Mouse (Mus musculus) gastrocnemius, postnatal 4 days (tissue): ENCODE results near the gene Kcnab3. TPM values are rescaled to one million over a fixed set of nuclear protein-coding genes. Genes with fewer than 3 reads are reported as not detected.

Experiments
- DNase-seq, 2 experiments: peaks; one replicate each; pipeline ENCODE4 v3.0.0; 2021 to 2022; ENCODE audit warnings: low spot score in 2 of 2, mixed read lengths in 2 of 2
- total RNA-seq, 2 experiments: library from RNA; stranded (reverse); gene quantifications; 2 replicates each; pipeline ENCODE4 v1.2.3; 2021

Kcnab3 gene
- total RNA-seq, 2 experiments from 2014 or later: 0.49 to 0.56 TPM

GRCm38 (mm10) chr11:69331152-69331551, 5.1 kb downstream of the Kcnab3 start:
- DNase-seq: no peak

DNA sequence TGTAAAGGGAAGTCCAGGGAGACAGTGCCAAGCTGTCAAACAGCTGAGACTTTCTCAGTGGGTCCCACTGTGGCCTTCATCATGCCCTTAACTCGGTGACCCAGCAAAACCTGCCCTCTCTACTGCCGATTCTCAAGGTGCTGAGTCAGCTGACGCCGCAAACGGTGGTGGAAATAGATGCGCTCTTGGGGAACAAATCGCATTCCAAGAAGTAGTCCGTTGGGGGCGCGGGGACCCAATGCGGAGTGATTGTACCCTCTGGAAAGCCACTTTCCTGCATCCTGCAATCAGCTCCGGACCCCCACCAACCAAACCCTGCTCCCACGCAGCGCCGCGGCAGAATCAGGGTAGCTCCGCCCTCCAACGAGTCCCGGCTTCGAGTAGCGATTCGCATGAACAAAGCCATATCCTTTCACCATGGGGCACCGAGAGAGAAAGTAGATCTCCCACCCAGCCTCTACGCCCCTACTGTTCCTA, 5.9 kb downstream of the Kcnab3 start:
- peak in 1 of 2 experiments; percentile 75 for DNase-seq

DNA sequence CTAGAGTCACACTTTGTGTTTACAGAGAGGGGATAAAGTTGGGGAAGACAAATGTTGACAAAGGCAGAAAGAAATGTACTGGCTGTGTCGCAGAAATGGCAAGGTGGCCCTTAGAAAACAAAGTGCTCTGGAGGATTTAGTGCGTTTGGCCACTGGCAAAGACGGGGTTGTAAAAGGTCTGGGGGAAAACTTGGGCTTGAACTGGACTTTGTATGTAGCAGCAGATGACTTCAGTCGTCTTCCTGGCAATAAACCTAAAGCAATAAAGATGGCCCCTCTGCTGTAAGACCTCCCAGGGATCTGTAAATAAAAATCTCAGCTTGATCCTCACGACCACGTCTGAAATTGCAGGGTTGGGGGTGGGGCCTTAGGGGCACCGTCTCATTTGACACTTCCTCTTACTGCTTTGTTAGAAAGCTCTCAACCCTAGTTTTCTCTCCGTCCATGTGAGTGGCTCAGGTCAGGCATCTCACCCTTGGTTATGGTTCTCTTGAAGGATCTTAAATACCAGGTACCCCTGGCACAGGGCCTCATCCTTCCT, 6.7 kb downstream of the Kcnab3 start:
- DNase-seq: no peak

DNA sequence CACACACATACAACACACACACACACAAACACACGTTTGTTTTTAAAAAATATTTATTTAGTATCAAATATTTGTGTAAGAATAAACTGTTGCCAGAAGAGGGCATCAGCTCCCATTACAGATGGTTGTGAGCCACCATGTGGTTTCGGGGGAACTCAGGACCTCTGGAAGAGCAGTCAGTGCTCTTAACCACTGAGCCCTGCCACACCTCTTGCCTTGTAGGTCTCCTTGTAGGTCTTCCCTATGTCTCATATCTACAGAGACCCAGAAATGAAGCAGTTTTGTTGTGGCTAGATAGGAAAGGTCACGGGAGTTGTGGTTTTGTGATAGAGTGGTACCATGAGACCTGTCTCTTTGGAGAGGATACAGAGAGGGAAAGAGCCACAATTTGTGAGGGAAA, 7.9 kb downstream of the Kcnab3 start:
- DNase-seq: no peak

DNA sequence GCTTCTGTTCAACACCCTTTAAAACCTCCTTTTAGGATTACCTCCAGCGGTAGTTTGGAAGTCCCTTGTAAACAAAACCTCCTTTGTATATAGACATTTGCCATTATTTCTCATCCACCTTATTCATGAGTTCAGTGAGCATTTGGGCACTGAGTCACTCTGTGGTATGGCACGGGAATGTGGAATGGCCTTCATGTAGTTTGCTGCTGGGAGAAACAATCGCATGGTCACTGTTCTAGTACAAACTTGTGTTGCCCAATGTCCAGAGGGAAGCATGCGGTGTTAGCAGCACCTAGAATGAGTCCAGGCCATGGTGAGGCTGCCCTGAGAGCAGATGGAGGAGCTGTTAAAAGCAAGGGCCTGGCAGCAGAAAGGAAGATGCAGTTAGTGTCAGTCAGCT, 8.7 kb downstream of the Kcnab3 start:
- DNase-seq: no peak

GRCm38 (mm10) chr11:69340161-69341131, 14.4 kb downstream of the Kcnab3 start, which contains the start of gene Rnf227:
Gene Rnf227 (plus strand): TSS chr11:69340461.
- DNase-seq: peak; percentile 42 to 72

DNA sequence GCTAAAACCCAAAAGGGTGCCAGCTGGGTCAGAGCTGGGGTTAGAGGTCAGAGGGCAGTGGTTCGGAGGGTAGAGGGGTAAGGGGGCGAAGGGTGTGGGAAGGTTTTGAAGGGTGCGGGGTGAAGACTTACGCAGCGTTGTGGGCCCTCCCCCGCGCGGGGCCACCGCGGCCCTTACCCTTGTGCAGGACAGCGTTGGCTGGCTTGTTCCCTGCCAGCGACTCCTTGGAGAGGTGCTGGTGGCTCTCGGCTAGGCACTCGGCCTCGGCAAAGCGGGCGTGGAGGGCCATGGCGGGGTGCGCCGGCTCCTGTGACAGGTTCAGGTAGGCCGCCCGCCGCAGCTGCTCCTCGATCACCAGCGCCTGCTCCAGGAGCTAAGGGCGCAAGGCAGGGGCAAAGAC, 20.4 kb downstream of the Kcnab3 start:
- no peak for DNase-seq

DNA sequence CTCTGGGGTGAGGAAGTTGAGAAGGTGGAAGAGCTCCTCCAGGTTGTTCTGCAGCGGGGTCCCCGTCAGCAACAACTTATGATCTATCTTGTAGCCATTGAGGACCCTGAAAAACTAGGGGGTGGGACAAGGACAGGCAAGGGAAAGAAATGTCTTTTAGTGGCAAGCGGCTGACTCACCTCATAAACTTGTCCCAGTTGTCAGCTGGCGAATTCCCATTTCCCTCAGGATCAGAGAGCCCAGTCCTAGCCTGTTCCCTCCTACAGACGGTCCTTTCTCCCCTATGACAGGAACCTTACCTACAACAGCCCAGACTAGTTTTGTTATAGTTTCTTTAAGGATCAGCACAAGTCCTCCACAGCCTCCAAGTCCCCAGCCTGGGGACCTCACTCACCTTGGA, 30.5 kb downstream of the Kcnab3 start:
- DNase-seq: no peak

GRCm38 (mm10) chr11:69357690-69358089, 31.6 kb downstream of the Kcnab3 start:
- DNase-seq: no peak

DNA sequence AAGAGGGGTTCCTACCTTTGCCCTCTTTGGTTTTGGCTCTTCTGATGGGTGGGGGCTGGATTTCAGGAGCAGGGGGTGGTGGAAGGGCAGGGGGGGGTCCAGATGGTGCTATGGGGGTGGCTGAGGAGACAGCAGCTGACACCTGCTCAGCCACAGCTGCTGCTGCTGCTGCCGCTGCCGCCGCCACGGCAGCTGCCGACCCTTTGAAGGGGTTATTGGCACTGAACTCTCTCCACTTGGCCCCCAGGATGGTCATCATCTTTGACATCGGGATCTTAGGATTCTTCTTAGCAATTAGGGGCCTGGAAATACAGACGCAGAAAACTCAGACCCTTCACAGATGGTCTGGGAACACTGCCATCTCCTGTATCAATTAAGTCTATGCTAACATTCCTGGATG, 36.0 kb downstream of the Kcnab3 start:
- no peak for DNase-seq

DNA sequence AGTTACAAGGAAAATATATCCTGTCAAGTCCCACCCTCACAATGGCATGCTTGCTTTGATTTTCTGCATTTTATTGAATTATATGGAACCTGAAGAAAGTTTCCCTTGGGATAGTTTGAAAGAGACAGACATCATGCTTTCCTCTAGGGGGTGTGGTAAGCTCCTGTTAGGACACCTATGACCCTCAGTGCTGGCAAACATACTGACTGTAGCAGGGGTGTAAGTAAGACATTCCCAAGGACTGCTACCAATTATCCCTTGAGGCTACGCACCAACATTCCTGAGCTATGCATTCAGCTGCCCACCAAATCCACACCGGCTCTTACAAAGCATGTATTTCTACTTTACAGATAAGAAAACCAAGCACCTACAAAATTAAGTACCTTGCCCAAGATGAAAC, 36.4 kb downstream of the Kcnab3 start:
- DNase-seq: no peak

DNA sequence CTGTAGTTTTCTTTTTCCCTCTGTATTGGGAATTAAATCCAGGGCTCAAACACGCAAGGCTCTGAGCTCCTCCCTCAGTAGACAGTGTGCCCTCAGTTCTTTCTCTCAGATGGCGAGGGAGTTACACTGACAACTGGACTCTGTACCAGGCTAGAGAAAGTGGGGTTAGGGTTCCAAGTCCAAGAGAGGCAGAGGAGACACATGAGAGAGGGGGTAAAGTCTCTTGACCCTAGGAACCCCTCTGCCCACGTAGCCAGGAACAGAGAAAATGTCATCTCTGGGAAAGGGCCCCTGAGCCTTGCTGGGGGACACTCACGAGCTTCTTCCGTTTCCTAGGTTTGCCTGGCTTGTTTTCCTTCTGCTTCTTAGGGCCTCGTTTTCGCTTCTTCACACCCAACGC, 38.3 kb downstream of the Kcnab3 start:
- DNase-seq: no peak

DNA sequence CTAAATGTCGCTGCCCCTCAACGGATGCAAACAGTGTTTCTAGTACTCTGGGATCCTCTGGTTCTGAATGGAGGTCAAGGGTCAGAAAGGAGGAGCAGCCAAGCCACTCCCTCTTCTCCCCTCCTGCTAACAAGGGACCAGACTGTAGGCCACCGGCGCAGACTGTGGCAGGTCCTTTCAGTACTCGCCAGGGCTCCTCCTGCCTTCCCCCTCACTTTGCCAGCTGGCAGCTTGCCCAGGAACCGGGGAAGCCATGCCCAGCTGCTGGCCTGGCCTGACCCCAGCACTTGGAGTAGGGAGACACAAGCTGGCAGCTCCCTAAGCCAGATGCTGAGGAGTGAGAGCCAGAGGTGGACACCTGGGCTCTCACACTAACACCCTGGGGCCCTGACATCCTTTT, 38.9 kb downstream of the Kcnab3 start:
- peak; percentile 96 to 98 for DNase-seq

GRCm38 (mm10) chr11:69365722-69366121, 39.7 kb downstream of the Kcnab3 start:
- no peak for DNase-seq

- peak; percentile 94 to 97 for DNase-seq
These were observed 40.2 kb downstream of the Kcnab3 start for GRCm38 (mm10) chr11:69366157-69366854.

GRCm38 (mm10) chr11:69366855-69367615, 41.0 kb downstream of the Kcnab3 start:
- DNase-seq: no peak

DNA sequence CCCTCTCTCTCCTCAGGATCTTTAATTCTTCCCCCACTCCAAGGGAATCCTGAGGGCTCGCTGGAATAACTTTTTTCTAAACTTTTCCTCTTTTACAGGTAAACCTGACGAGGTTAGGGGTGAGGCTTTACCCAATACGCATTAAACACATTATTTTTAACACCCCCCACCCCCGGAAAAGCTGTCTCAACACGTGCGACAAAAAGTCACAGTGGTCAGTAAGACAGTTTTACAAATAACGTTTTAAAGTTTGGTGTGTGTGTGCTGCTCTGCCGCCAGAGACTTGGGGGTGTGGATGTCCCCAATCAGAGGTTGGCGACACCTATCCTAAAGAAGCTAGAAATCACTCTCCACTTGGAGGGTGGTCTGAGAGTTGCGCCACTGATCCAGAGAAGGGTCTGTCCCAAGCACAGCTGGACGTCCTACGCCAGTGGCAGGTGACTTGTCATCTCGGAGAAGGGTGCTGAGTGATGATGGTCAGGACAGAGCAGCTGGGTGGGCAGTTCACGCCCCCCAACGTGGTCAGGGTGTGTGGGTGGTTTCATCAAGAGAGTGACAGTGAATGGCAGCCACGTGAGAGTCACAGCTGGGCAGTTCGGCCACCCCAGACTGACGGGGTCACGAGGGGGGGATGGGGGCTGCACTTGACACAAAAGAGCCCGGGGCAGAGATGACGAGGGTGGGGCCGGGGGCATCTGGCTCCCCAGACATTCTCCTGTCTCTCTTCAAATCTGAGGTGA, 41.7 kb downstream of the Kcnab3 start:
- DNase-seq: no peak

DNA sequence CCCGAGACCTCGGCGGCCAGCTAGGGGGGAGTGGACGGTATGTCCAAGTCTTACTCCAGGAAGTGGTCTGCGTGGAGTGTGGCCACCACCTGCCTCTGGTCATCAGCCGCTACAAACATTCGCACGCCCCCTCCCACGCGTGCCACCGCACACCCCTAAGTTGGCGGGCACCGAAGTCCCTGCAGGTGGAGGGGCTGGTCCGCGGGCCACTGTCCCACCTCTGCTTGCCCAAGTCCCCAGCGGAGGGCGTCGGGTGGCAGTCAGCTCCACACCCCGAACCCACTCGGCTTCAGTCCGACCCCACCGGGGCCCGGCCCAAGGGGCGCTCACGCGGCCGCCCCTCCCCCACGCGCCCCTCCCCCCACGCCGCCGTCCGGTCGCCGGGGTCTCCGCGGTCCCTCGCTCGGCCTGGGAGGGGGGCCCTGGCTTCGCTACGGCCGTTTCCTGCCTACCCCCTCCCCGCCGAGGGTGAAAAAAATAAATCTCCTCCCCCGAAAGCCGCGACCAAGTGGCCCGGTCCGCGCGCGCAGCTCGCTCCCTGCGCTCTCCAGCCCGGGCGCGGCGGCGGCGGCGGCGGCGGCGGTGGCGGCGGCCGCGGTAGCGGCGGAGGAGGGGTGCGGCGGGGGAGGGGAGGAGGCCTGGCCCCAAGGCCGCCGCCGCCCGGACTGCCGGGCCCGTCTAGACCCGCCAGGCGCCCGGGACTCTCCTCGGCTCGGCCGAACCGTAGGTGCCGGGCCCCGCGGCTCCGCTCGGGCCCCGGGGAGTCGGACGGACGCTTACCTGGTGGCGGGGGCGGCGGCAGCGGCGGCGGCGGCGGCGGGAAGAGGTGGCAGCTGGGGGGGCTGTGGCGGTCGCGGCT, 42.5 kb downstream of the Kcnab3 start:
- DNase-seq: no peak

DNA sequence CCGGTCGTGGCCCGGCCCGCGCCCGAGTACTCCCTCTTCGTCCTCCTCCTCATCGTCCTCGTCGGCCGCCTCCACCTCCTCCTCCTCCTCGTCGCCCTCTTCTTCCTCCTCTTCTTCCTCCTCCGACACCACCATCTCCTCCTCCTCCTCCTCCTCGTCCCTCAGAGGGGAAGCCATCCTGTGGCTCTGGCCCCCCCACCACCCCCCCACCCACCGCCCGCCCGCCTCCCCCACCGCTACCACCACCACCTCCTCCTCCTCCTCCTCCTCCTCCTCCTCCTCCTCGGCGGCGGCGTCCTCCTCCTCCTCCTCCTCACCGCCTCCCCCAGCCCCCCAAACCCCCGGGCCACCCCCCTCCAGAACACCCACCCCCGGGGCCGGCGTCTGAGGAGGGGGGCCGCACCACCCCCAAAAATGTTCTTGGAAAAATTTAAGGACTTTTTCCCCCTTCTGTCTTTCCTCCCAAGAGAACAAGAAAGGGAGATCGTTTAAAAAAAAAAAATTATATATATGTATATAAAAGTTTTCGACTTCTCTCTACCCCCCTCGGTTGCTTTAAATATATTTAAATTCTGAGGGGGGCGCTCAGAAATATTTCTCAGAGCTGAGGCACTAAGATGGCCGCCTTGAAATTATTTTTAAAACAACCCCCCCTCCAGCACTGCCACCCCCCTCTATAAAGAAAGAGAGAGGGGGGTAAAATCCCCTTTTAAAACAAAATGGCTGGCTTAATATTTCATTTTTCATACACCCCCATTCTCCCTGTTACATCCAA, 43.3 kb downstream of the Kcnab3 start, which contains the start of gene Chd3:
TSS of gene Chd3 (minus strand) at position 192 of the 775 bp plus-strand sequence.
- no peak for DNase-seq
